Mouse (Mus musculus) myocyte (in vitro differentiated cells): ENCODE data around the gene Serpinb9b. TPM values are rescaled to one million over a fixed set of nuclear protein-coding genes. Genes with fewer than 3 reads are reported as not detected.
A peak's percentile ranks its signal among the peaks of the same experiment; 100 is the strongest.

Experiments
- H3K27me3 ChIP-seq: one replicate; pipeline ENCODE4 v1.6.1; 2011; ENCODE audit not compliant: control insufficient read depth, insufficient read depth, insufficient read length
- H3K36me3 ChIP-seq: one replicate; pipeline ENCODE4 v1.6.1; 2011; ENCODE audit not compliant: control insufficient read depth, insufficient read depth
- H3K4me2 ChIP-seq: one replicate; pipeline ENCODE4 v1.6.1; 2011; ENCODE audit warnings: low read depth, control low read depth
- H3K4me3 ChIP-seq: one replicate; pipeline ENCODE4 v1.5.1; 2011; ENCODE audit warnings: mild to moderate bottlenecking, control low read depth, moderate library complexity
- H3K79me2 ChIP-seq: one replicate; pipeline ENCODE4 v1.6.1; 2011; ENCODE audit not compliant: control insufficient read depth, insufficient read depth
- H3ac ChIP-seq: one replicate; pipeline ENCODE4 v1.6.1; 2011; ENCODE audit not compliant: control insufficient read depth, insufficient read length
- CEBPB ChIP-seq: IDR thresholded peaks from 2 replicates; pipeline ENCODE4 v1.6.1; 2011; ENCODE audit warnings: mild to moderate bottlenecking, moderate library complexity; ENCODE audit not compliant: poor library complexity, insufficient read depth, severe bottlenecking
- E2F4 ChIP-seq: IDR thresholded peaks from one replicate; pipeline ENCODE4 v1.6.1; 2011; ENCODE audit warnings: mild to moderate bottlenecking, control low read depth, moderate library complexity; ENCODE audit not compliant: insufficient read depth
- MAX ChIP-seq: IDR thresholded peaks from one replicate; pipeline ENCODE4 v1.6.1; 2011; ENCODE audit warnings: low read depth, mild to moderate bottlenecking, control low read depth
- MYOD1 ChIP-seq, 3 experiments: IDR thresholded peaks; one replicate each; pipeline ENCODE4 v1.6.1; 2011; ENCODE audit warnings: control low read depth in 2 of 3, low read depth in 2 of 3, mild to moderate bottlenecking in 2 of 3, moderate library complexity in 1 of 3; ENCODE audit not compliant: insufficient read length in 2 of 3, control insufficient read depth in 1 of 3
- MYOG ChIP-seq, 3 experiments: IDR thresholded peaks; one replicate each; pipeline ENCODE4 v1.6.1; 2011; ENCODE audit warnings: control low read depth in 2 of 3, low read depth in 2 of 3, mild to moderate bottlenecking in 2 of 3; ENCODE audit not compliant: insufficient read length in 2 of 3, control insufficient read depth in 1 of 3, insufficient read depth in 1 of 3
- POLR2A ChIP-seq: IDR thresholded peaks from one replicate; pipeline ENCODE4 v1.6.1; 2011; ENCODE audit warnings: low read depth, mild to moderate bottlenecking, control low read depth, moderate library complexity; ENCODE audit not compliant: insufficient read length
- POLR2AphosphoS2 ChIP-seq: IDR thresholded peaks from one replicate; pipeline ENCODE4 v1.6.1; 2011; ENCODE audit warnings: low read depth, control low read depth; ENCODE audit not compliant: insufficient read length
- REST ChIP-seq: IDR thresholded peaks from one replicate; pipeline ENCODE4 v1.6.1; 2011; ENCODE audit warnings: mild to moderate bottlenecking, control low read depth, moderate library complexity; ENCODE audit not compliant: insufficient read depth, insufficient read length
- SRF ChIP-seq: IDR thresholded peaks from one replicate; pipeline ENCODE4 v1.6.1; 2011; ENCODE audit warnings: low read depth; ENCODE audit not compliant: control insufficient read depth, insufficient read length
- TCF12 ChIP-seq: IDR thresholded peaks from one replicate; pipeline ENCODE4 v1.6.1; 2011; ENCODE audit warnings: mild to moderate bottlenecking, control low read depth; ENCODE audit not compliant: poor library complexity, insufficient read depth, severe bottlenecking
- TCF3 ChIP-seq: IDR thresholded peaks from one replicate; pipeline ENCODE4 v1.6.1; 2011; ENCODE audit warnings: low read depth, control low read depth; ENCODE audit not compliant: insufficient read length
- USF1 ChIP-seq: IDR thresholded peaks from one replicate; pipeline ENCODE4 v1.6.1; 2011; ENCODE audit warnings: low read depth, mild to moderate bottlenecking, control low read depth, moderate library complexity
- polyA plus RNA-seq: library from polyadenylated mRNA; unstranded; fragments of >200 nt; fragmentation: generic; extraction: Trizol; gene quantifications from one replicate; pipeline ENCODE4 v1.2.1, GENCODE M21; 2012; ENCODE audit warnings: missing spikeins

The Serpinb9b gene
- polyA plus RNA-seq, 1 experiment: 0.79 TPM

GRCm38 (mm10) chr13:33083834-33084233 is 56.6 kb downstream of the Serpinb9b start:
- TF ChIP-seq TCF3 (no peak), REST (no peak), CEBPB (no peak), TCF12 (no peak), MAX (no peak), E2F4 (no peak), MYOG (IDR thresholded peaks at IDR 0.05; ENCODE audit: control insufficient read depth in 1 of 3, insufficient read depth in 1 of 3, insufficient read length in 2 of 3, low read depth in 2 of 3) (no peak), SRF (no peak), USF1 (no peak), MYOD1 (IDR thresholded peaks at IDR 0.05; ENCODE audit: control insufficient read depth in 1 of 3, insufficient read length in 2 of 3, low read depth in 2 of 3) (no peak), POLR2AphosphoS2 (no peak), POLR2A (no peak)
- Histone ChIP-seq H3K27me3 (no peaks in the 10 kb centered on the region), H3K4me3 (no peak overlapping the region), H3K36me3 (no peaks in the 10 kb centered on the region), H3ac (no peak overlapping the region), H3K79me2 (no peaks in the 10 kb centered on the region), H3K4me2 (no peak overlapping the region)

- no peaks in the 10 kb centered on the region for H3K36me3 ChIP-seq
- H3K27me3 ChIP-seq: no peaks in the 10 kb centered on the region
- no peak overlapping the region for H3K4me3 ChIP-seq
- H3K79me2 ChIP-seq: no peaks in the 10 kb centered on the region
- TF ChIP-seq POLR2A: no peak
- TF ChIP-seq TCF3: no peak
- TF ChIP-seq MYOD1 (IDR thresholded peaks at IDR 0.05; ENCODE audit: control insufficient read depth in 1 of 3, insufficient read length in 2 of 3, low read depth in 2 of 3): no peak
- no peak for TF ChIP-seq E2F4
- TF ChIP-seq TCF12: no peak
- no peak for TF ChIP-seq MYOG (IDR thresholded peaks at IDR 0.05; ENCODE audit: control insufficient read depth in 1 of 3, insufficient read depth in 1 of 3, insufficient read length in 2 of 3, low read depth in 2 of 3)
- TF ChIP-seq MAX: no peak
- TF ChIP-seq REST: no peak
- TF ChIP-seq CEBPB: no peak
- TF ChIP-seq USF1: no peak
- TF ChIP-seq SRF: no peak
- TF ChIP-seq POLR2AphosphoS2: no peak
- H3ac ChIP-seq: no peak overlapping the region
- peak overlapping the region; percentile 5 for H3K4me2 ChIP-seq
Observed at GRCm38 (mm10) chr13:33084975-33085694, 57.9 kb downstream of the Serpinb9b start.

- Histone ChIP-seq H3K36me3 (no peaks in the 10 kb centered on the region), H3K4me2 (peak overlapping the region; percentile 5), H3ac (no peak overlapping the region), H3K4me3 (no peak overlapping the region), H3K79me2 (no peaks in the 10 kb centered on the region), H3K27me3 (no peaks in the 10 kb centered on the region)
- no peak for TF ChIP-seq MYOG (IDR thresholded peaks at IDR 0.05; ENCODE audit: control insufficient read depth in 1 of 3, insufficient read depth in 1 of 3, insufficient read length in 2 of 3, low read depth in 2 of 3)
- TF ChIP-seq CEBPB: 0 out of 2 replicates have a peak, but pooled peaks have one; percentile 32
- TF ChIP-seq E2F4: no peak
Observed at GRCm38 (mm10) chr13:33085695-33086432, 58.6 kb downstream of the Serpinb9b start.

GRCm38 (mm10) chr13:33089566-33089965 is 62.4 kb downstream of the Serpinb9b start:
- H3ac ChIP-seq: no peak overlapping the region
- no peaks in the 10 kb centered on the region for H3K27me3 ChIP-seq
- TF ChIP-seq MYOD1 (IDR thresholded peaks at IDR 0.05; ENCODE audit: control insufficient read depth in 1 of 3, insufficient read length in 2 of 3, low read depth in 2 of 3) (no peak), REST (no peak), MYOG (IDR thresholded peaks at IDR 0.05; ENCODE audit: control insufficient read depth in 1 of 3, insufficient read depth in 1 of 3, insufficient read length in 2 of 3, low read depth in 2 of 3) (no peak), TCF3 (no peak), USF1 (no peak), MAX (no peak), SRF (no peak), CEBPB (no peak), POLR2AphosphoS2 (no peak), E2F4 (no peak), TCF12 (no peak), POLR2A (no peak)
- H3K79me2 ChIP-seq: no peaks in the 10 kb centered on the region
- H3K4me3 ChIP-seq: no peak overlapping the region
- H3K4me2 ChIP-seq: no peak overlapping the region
- no peaks in the 10 kb centered on the region for H3K36me3 ChIP-seq
